Mouse (Mus musculus) central nervous system, embryonic 14 days (tissue): ENCODE measurements around the gene Ostf1. TPM values are rescaled to one million over a fixed set of nuclear protein-coding genes. Genes with fewer than 3 reads are reported as not detected.

Experiments
- polyA plus RNA-seq: library from polyadenylated mRNA; depleted of rRNA; stranded (reverse); fragments of >200 nt; gene quantifications from 2 replicates; pipeline ENCODE4 v1.2.3, GENCODE M21; 2012; rRNA removed

Ostf1 gene
- 22.4 and 28.1 TPM in 2 replicates for polyA plus RNA-seq

GRCm38 (mm10) chr19:18631644-18632219 lies at the start of gene Ostf1, which contains the start of gene Nmrk1:
Gene Ostf1, minus strand, starts transcription at chr19:18631823.
Gene Nmrk1, plus strand, starts transcription at chr19:18631950.

GRCm38 (mm10) chr19:18670608-18671007 lies 39.0 kb upstream of the Ostf1 start, which contains the start of gene Carnmt1:
Gene Carnmt1, plus strand, starts transcription at chr19:18670764.

Other genes with a start within 250 kb of the Ostf1 start
- 4.4 and 8.3 TPM in 2 replicates for gene Nmrk1, start 127 bp upstream of the Ostf1 start, polyA plus RNA-seq
- 10.1 and 12.2 TPM in 2 replicates for gene Carnmt1, start 38.9 kb upstream of the Ostf1 start, polyA plus RNA-seq
- 43.0 and 54.8 TPM in 2 replicates for gene D030056L22Rik, start 81.4 kb upstream of the Ostf1 start, polyA plus RNA-seq
- 0.27 and 0.33 TPM in 2 replicates for gene Trpm6, start 118.2 kb upstream of the Ostf1 start, polyA plus RNA-seq